Mouse (Mus musculus) adrenal gland, postnatal 10 days (tissue): ENCODE measurements around the gene Pi4ka. TPM values are rescaled to one million over a fixed set of nuclear protein-coding genes. Genes with fewer than 3 reads are reported as not detected.

Experiments used
- DNase-seq: peaks from one replicate; pipeline ENCODE4 v3.0.0; 2021; ENCODE audit warnings: mixed read lengths
- long read RNA-seq, 2 experiments: library from polyadenylated mRNA; stranded (forward); transcript quantifications; one replicate each; pipeline ENCODE4 v2.0.0; 2021
- total RNA-seq, 2 experiments: library from RNA; stranded (reverse); gene quantifications; 2 replicates each; pipeline ENCODE4 v1.2.3; 2021

Gene Pi4ka
- total RNA-seq: 10 to 100 TPM; 61.7 to 73.1 TPM
- long read RNA-seq, experiment 1, partial matches to known transcripts: 12 of 16 reads
- long read RNA-seq, experiment 1, other reads (novel, unspliced or antisense): 3 of 16 reads
- long read RNA-seq, experiment 2, full-length matches to known transcripts: 5 of 15 reads
- long read RNA-seq, experiment 2, partial matches to known transcripts: 10 of 15 reads
- long read RNA-seq, experiment 2, other reads (novel, unspliced or antisense): 0 of 15 reads

DNA sequence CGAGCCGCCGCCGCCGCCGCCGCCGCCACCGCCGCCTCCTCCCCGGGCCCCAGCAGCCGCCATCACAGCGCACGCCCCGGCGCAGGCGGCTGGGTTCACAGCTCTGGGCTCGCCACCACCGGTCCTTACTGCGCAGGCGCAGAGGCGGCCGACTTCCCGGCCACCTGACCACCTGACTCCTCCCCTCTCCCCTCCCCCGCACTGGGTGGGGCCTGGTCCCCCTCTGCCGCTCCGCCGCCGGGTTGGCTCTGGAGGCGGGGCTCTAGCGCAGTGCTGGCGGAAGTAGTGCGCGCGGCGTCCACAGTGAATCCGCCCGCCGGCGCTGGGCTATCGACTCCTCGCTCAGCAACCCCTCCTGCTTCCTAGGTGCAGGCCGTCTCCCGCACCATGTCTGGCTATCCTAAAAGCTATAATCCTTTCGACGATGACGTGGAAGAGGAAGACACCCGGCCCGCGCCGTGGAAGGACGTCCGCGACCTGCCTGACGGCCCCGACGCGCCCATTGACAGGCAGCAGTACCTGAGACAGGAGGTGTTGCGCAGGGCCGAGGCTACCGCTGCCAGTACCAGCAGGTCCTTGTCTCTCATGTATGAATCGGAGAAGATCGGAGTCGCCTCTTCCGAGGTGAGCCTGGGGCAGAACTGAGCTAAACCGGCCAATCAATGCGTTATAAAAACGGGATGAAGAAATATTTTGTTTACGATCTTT is at the start of gene Pi4ka, which contains the start of gene Snap29:
Gene Pi4ka, minus strand, starts transcription at position 579 of the 708 bp plus-strand sequence.
Gene Snap29, plus strand, starts transcription at position 251 of the 708 bp plus-strand sequence.
- DNase-seq: peak; percentile 100

DNA sequence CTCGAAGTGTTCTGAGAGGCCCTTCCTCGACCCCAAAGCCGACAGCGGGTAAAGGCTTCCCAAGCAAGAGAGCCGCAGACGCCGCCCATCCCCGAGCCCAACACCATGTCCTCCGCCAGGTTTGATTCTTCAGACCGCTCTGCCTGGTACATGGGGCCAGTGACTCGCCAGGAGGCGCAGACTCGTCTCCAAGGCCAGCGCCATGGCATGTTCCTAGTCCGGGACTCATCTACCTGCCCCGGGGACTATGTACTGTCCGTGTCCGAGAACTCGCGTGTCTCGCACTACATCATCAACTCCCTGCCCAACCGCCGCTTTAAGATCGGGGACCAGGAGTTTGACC is 46.2 kb upstream of the Pi4ka start:
- peak; percentile 57 for DNase-seq

DNA sequence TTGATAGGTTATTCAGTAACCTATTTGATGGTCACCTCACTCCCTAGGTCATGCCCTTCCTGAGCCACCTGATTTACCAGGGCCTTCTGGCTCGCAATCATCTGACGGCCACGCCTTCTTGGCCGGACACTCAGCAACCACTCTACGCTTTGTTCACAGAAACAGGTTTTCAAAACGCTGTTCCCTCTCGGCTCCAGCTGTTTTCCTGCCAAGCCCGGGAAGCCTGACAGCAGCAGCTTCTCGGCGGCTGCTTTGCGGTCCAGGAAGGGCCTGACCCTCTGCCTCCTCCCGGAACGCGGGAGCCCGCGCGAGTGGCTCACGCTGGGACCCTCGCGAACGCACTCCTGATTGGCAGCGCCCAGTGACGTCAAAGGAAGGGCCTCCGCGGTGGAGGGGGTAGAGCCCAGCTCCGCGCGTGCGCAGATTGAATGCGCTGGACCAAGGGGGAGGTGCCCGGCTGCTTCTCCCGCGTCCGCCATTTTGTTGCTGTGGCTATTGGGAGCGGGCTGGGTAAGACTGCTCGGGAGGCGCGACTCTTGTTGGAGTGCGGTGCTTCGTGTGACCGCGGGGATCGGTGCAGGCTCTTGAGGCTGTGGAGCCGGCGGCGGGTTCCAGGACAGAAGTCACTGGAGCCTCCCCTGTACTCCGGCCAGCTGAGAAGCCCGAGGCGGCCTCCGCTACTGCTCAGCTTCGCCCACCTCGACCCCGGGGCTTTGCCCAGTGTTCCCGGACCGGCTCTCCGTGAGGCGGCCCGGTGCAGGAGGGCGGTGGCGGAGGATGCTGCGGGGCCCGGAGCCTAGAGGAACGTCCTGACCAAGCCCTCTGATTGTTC is 45.6 kb upstream of the Pi4ka start, which contains the start of gene Crkl:
Gene Crkl, plus strand, starts transcription at position 447 of the 832 bp plus-strand sequence.
- peak; percentile 98 for DNase-seq

DNA sequence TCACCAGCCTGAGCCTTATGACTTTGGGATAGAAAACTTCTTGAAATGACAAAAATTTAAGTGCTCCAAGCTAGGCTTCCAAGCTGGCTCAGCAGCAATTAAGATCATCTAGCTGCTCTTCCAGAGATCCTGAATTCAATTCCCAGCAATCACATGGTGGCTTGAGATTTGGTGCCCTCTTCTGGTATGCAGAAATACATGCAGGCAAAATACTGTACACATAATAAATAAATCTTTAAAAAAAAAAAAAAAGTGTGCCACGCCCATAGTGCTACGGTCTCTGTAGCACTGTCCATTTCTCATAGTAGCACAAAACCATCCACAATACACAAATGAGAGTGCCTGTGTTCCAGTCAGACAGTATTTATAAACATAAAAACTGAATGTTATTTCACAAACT is 26.5 kb upstream of the Pi4ka start:
- peak; percentile 17 for DNase-seq

DNA sequence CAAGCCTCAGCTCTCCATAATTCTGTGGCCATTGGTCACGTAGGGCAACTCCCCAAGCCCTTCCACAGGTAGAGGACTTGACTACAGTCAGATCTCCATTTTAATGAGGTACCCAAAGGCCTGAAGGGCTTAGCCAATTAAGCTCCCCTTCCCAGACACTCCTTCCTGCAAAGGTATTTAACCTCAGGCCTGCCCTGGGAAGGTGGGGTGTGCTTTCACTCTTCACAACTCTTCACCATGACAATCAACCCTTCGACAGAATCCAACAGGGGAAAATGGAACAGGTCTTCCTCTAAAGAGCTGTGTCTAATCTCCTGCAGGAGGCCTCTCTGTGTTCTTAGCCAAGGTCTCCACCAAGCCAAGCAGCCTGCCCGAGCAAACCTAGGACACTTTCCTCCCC is 16.9 kb upstream of the Pi4ka start:
- DNase-seq: no peak

DNA sequence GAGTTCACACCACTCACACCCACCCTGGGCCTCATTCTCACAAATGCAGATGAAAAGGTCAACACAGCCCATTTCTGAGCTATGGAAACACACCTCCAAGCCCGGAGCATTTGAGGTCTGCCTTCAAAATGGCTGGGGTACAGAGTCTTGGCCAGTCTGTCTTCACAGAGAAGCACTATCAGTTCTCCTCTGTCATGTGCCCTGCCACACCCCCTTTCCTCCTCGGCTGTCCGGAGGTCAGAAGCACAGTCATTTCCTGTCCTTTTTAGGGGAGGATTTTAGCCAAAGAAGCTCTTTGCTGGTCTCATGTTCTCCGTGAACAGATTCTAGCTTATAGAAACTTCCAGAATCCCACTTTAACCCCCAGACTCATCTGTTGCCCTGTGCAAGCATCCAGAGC is 4.1 kb upstream of the Pi4ka start:
- DNase-seq: peak; percentile 14

DNA sequence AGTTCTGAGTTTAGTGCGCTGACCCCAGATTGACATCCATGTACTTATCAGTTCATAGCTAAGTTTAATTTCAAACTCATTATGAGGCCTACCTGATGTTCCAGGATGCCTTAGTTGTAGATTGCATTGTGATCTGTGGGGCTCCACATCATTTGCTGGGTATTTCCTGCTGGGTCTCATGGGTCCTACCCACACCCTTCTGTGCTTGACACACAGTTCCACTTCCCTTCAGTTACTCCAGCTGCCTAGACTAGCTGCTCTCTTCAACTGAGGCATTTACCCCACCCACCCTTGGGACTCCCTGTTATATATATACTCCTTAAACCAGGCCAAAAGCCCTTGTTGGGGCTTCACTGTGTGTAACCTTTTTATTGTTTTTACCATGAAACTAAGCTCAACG is 2.9 kb upstream of the Pi4ka start:
- no peak for DNase-seq

DNA sequence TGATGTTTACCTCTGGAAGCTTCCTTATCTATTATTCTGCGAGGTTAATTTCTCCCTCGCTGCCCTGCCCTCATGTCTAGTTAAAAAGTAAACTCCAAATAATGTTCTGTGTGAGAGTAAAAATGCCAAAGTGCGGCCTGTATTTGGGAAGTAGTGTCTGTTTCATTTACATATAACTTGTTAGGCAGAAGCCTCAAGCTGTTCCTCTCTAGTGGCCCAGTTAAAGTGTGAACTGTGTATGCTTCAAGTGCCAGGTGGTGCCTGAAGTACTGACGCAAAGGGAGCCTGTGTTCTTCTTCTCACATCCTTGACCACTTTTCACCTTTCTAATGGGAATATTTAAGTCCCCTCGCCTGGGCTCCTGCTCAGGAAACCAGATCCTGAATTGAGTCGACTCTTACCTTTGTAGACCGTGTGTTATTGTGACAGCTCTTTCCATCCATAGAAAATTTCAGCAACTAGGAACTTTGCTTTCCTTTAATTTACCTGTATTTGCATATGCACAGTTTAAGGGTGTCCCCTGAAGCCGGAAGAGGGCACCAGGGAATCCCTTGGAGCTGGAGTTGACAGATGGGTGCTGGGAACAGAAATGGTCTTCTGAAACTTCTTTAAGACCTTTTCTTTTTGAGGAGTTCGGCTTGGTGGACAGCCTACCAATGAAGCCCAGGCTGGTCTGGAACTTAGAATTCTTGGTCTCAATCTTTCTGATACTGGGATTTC is 558 bp upstream of the Pi4ka start:
- no peak for DNase-seq

DNA sequence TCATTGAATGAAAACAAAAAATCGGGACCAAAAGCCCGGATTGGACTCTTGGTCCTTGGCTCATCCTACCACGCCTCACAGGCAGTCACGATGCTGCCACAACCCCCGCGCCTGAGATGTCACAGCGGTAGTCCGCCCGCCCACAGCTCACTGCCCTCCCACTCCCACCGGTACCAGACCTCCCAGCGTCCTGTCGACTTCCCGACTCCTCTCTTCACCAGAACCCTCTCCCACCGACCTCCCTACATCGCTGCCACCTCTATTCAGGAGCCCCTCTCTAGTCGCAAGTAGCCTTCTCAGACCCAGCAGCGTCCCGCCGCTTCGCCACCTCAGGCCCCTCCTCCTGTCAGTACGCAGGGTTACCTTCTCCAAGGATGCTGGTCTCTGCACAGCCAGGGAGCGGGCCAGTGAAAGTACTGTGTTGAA is 830 bp downstream of the Pi4ka start:
- peak; percentile 75 for DNase-seq

DNA sequence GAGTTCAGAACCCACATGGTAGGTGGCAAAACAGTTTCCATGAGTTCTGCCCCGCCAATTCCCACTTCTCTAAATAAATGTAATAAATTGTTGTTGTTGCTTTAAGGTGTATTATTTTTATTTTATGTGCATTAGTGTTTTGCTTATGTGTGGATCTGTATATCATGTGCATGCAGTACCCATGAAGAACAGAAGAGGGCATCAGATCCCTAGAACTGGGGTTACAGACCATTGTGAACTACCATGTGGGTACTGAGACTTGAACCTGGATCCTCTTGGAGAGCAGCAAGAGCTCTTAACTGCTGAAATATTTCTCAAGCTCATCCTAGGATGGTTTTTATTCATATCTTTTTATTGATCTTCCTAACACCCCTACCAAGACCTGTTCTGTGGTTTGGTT is 3.3 kb downstream of the Pi4ka start:
- peak; percentile 56 for DNase-seq

DNA sequence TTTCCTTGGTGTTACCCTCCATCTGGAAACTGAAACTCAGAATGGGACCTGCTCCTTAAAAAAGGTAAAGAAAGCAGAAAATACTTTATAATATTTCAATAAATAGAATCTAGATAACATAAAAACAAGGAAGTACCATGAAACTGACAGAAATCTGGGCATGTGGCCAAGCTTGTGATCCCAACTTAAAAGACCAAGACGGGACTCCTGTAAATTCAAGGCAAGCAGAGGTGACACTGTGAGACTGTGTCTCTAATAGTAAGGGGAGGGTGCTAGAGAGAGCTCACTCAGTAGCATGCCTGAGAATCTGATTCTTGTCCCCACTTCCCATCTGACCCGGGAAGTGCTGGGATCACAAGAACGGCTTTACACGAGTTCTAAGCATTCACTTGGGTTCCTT is 13.3 kb downstream of the Pi4ka start:
- DNase-seq: peak; percentile 51

DNA sequence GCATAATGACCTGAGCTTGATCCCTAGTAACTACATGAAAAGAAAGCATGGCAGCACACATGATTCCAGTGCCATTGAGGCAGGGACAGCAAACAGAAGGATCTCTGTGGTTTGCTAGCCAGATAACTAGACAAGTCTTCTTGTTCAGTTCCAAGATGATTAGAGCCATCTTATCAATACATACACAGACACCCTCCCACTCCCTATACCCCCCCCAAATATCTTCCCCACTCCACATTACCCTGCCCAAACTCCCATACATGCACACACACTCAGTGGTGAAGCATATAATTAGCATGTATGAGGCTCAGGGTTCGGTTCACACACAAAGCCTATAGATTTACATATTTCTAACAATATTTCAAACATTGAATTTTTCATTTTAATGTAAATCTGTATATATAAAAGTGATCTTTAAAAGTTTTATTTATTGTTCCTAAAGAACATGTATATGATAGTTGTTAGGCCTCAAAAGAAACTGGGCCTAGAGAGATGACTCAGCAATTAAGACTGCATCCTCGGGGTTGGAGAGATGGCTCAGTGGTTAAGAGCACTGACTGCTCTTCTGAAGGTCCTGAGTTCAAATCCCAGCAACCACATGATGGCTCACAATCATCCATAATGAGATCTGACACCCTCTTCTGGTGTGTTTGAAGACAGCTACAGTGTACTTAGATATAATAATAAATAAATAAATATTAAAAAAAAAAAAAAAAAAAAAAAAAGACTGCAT is 22.4 kb downstream of the Pi4ka start:
- no peak for DNase-seq

DNA sequence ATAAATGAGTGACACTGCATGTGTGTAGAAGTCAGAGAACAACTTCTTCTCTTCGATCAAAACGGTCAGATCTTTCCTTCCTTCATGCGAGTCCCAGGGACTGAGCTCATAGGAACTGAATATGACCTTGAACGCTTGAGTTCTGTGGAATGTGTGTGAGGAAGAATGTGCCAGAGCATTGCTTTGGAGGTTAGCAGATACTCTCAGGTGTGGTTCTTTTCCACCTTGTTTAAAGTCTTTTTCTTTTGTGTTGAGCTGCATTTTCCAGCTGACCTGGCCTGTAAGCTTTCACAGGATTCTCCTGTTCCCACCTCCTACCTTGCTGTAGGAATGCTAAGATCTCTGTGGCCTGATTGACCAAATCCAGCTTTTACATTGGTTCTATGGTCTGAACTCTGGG is 23.8 kb downstream of the Pi4ka start:
- no peak for DNase-seq

DNA sequence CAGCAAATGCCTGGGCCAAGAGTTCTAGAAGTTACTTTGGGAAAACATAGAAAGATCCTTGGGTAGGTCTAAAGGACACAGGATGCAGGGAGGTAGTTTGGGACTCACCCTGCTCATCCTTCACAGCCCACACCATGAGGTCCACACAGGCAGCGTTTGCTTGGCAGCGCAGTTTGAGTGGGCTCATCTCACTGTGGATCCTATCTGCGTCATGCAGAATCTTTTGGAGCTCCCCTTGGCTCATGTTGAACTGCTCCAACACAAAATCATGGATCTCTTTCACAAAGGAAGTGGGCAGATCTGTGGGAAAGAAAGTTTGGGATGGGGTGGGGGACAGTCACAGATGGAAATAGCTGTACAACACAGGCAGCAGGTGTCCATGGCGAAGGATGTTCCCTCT is 47.3 kb downstream of the Pi4ka start:
- DNase-seq: no peak

DNA sequence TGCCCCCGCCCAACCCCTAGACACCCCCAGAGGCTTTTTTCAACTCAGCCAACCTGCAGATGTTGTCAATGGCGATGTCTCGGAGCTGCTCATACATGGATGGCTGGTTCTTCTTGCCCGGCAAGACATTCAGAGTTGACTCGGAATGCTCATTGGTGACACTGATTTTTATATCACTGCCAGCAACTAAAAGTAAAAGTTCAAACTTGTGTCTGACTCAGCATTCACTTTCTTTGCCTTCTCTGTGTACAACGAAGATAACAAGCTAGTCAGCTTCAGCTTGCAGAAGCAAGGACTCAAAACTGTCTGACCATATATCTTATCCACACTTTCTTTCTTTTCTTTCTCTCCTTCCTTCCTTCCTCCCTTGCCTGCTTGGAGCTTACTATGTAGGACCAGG is 50.1 kb downstream of the Pi4ka start:
- DNase-seq: no peak

DNA sequence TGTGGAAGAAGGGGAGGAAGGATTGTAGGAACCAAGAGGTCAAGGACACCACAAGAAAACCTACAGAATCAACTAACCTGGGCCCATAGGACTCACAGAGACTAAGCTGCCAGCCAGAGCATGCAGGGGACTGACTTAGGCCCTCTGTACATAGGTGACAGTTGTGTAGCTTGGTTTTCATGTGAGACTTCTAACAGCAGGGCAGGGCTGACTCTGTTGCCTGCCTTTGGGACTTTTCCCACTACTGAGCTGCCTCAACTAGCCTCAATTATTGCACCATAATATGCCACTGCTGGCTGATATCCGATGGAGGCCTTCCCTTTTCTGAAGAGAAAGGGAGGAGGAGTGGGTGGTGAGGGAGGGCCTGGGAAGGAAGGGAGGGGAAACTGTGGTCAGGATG is 59.3 kb downstream of the Pi4ka start:
- no peak for DNase-seq

DNA sequence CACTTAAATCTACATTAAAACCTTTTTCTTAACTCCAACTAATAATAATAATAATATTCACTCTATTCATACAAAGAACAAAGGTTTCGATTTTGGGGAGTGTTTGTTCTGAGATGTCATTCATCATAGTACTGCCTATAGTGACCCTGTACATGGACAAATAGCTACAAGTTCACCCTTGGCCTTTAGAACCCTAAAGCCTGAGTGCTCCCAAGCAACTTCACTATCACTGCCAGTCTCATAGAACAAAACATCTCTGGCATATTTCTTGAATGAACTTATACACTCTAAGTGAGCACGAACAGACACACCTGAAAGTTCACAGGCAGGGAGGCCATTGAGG is 60.3 kb downstream of the Pi4ka start:
- DNase-seq: no peak

DNA sequence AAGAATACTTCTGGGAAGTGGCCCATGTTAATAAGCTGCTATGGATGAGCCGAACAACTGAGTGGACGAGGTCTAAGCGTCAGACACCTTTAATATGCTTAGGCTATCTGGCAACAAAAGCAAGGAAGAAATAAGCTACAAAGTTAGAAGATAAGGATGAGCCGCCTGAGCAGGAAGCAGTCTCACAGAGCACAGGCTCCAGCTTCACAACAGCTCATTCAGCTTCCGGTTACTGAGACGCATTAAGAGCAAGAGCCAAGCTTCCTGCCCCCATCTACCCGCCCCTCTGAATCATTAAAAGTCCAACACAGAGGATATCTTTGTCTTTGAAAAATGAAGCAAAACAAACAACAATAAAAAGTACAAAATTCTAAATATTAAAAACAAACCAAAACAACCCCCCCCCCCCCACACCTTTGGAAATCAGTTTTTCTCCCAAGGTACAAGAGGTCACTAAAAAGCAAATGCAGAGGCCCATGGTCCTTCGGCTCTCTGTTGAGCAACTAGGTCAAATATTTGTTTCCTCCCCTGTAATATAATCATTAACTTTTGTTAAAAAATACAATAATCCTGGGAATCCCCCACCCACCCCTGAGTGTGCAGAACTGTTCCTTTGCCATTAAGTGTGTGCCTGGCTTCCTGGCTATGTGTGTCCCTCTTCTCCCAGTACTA is 60.8 kb downstream of the Pi4ka start:
- no peak for DNase-seq

DNA sequence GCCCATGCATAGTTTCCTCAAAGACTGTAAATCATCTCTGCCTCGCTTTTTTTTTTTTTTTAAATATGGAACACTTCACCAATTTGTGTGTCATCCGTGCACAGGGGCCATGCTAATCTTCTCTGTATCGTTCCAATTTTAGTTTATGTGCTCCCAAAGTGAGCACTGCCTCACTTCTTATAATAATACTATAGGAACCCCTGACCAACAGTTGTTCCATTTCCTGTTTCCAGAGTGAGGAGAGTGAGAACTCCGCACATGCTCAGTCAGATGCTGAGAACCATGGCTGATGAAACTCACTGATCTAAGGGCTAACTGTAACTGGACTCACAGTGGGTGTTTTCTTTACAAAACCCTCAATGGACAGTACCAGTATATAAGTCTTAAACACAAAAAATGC is 64.3 kb downstream of the Pi4ka start:
- DNase-seq: no peak

DNA sequence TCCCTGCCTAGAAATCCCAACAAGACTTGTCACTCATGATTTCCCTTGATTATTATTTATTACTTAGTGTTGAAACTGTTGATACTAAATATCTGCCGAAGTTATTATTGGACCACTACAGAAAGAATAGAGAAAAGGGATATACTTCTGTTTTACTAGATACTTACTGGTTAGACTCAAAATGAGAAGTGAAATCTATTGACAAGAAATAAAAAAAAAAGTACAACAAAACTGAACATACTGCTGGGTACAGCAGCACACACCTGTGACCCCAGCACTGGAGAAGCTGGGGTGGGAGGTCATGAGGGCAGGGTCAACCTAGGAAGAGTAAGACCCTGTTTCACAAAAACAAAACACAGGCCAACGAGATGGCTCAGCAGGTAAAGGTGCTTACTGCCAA is 65.4 kb downstream of the Pi4ka start:
- no peak for DNase-seq

DNA sequence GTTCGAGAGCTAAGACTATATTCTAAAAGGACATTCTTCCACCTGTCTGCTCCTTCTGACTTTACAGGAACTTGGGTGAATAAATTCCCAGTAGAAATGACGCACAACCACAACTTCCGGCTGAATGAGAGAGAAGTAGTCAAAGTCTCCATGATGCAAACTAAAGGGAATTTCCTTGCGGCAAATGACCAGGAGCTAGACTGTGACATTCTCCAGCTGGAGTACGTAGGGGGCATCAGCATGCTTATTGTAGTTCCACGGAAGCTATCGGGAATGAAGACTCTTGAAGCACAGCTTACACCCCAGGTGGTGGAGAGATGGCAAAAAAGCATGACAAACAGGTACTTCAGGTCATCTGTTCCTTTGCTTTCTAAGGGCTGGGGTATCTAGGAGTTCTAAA is 66.4 kb downstream of the Pi4ka start:
- no peak for DNase-seq
